ENCODE assay signal across 9 mouse cellular contexts in the genomic region with DNA sequence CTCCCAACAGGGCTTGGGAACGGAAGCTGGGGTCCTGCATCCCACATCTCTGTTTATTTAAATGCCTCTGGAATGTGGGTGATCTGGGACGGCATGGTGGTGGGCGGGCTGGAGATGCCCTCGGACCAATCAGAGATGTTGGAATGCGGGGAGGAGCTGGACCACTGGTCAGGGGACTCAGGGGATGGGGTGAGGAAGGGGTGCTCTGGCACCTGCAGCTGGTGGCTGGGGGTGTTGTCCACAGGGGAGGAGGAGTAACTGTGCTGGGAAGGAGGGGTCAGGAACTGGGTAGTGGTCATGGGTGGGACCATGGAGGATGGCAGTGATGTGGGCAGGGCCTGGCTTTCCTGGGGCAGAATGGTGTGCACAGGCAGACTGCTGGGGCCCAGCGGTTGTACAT. TPM values are rescaled to one million over a fixed set of nuclear protein-coding genes. Genes with fewer than 3 reads are reported as not detected.
DNase-seq lines count a peak whose midpoint lies in the region; ATAC-seq lines count a peak whose summit lies in the region.
"Had no signal": no experiment of that assay in that cellular context is flagged by ENCODE, and none has a peak within 500 bp of the region (broad histone marks: within the 10 kb centered on the region; RNA-seq: fewer than 3 reads in every experiment).

No protein-coding gene starts in this region.

- intact Hi-C loops in heart, postnatal 25 days (cut with DNase I), result no loop called here

- 0 out of 2 replicates have a peak, but pooled peaks have one; percentile 32 for ATAC-seq in hindbrain, embryonic 15.5 days (ENCODE audit: low FRiP score, low read depth)

- no peaks in the 10 kb centered on the region for H3K27me3 ChIP-seq in heart, embryonic 10.5 days (ENCODE audit: insufficient read depth, poor library complexity, severe bottlenecking)
- H3K27me3 ChIP-seq in hindbrain, embryonic 15.5 days, result no peaks in the 10 kb centered on the region

- no peak overlapping the region for H3K9ac ChIP-seq in hindbrain, embryonic 15.5 days

- peaks cover 49% of the 10 kb centered on the region for H3K4me1 ChIP-seq in heart, embryonic 10.5 days
- peaks cover 4% of the 10 kb centered on the region; the same call in 1 of the 2 replicates for H3K4me1 ChIP-seq in hindbrain, embryonic 15.5 days (replicated peaks)

- H3K36me3 ChIP-seq in heart, embryonic 10.5 days, result peaks cover 56% of the 10 kb centered on the region
- 0 out of 2 replicates have a peak, but pooled peaks cover 5% of the 10 kb centered on the region for H3K36me3 ChIP-seq in hindbrain, embryonic 15.5 days

- H3K9me3 ChIP-seq in heart, embryonic 10.5 days, result no peaks in the 10 kb centered on the region
- no peaks in the 10 kb centered on the region for H3K9me3 ChIP-seq in hindbrain, embryonic 15.5 days

- DNase-seq in heart, embryonic 10.5 days (ENCODE audit: low spot score), result no peak
- no peak for DNase-seq in heart, postnatal 25 days (ENCODE audit: low spot score)
- DNase-seq in ES-CJ7 (ENCODE audit: low read depth, low spot score), result peak; percentile 89
- peak; percentile 66 for DNase-seq in lung, postnatal 10 days
- DNase-seq in cerebellum, postnatal 14 days, result no peak
- DNase-seq in cerebellum, adult 18-20 months, result no peak
- DNase-seq in adrenal gland, adult (ENCODE audit: inconsistent age in 2 of 2, low spot score in 1 of 2), result no peak

- 35% methylated on average over 6 of the region's 6 CpGs for WGBS in heart, embryonic 10.5 days
- 39% methylated on average over 6 of the region's 6 CpGs for WGBS in hindbrain, embryonic 15.5 days

- no peak overlapping the region for H3K4me3 ChIP-seq in heart, embryonic 10.5 days
- H3K4me3 ChIP-seq in hindbrain, embryonic 15.5 days, result no peak overlapping the region
- H3K4me3 ChIP-seq: erythroblast, embryonic 14.5 days had no signal

- no peak overlapping the region for H3K4me2 ChIP-seq in hindbrain, embryonic 15.5 days

- peak overlapping the region; percentile 57; the same call in 1 of the 2 replicates for H3K27ac ChIP-seq in heart, embryonic 10.5 days
- H3K27ac ChIP-seq in hindbrain, embryonic 15.5 days (replicated peaks), result 0 out of 2 replicates have a peak overlapping the region, but pooled peaks have one; percentile 35

RNA-seq across cellular contexts. Expression of gene Sec16a, which starts 14.5 kb away (rescaled TPM):
- polyA plus RNA-seq in heart, embryonic 10.5 days (2016; fragmentation: Nextera tagmentation; extraction: Ambion mirVana), result 24.7 and 26.4 TPM in 2 replicates
- 10 to 100 TPM; 34.9 to 38.8 TPM for total RNA-seq in heart, postnatal 25 days (2021)
- 17.5 and 21.6 TPM in 2 replicates for polyA plus RNA-seq in hindbrain, embryonic 15.5 days (2015; fragmentation: Nextera tagmentation; extraction: Ambion mirVana)

RNA-seq across cellular contexts. Expression of gene Inpp5e, which starts 50.5 kb away (rescaled TPM):
- polyA plus RNA-seq in heart, embryonic 10.5 days (2016; fragmentation: Nextera tagmentation; extraction: Ambion mirVana), result 20.5 and 22.7 TPM in 2 replicates
- total RNA-seq in heart, postnatal 25 days (2021), result 10 to 100 TPM; 15.2 to 16.9 TPM
- 25.9 and 26.1 TPM in 2 replicates for polyA plus RNA-seq in hindbrain, embryonic 15.5 days (2015; fragmentation: Nextera tagmentation; extraction: Ambion mirVana)

RNA-seq across cellular contexts. Expression of gene Notch1, which starts 57.0 kb away (rescaled TPM):
- polyA plus RNA-seq in heart, embryonic 10.5 days (2016; fragmentation: Nextera tagmentation; extraction: Ambion mirVana), result 13.2 and 16.6 TPM in 2 replicates
- total RNA-seq in heart, postnatal 25 days (2021), result 10 to 100 TPM; 27.5 to 32.3 TPM
- polyA plus RNA-seq in hindbrain, embryonic 15.5 days (2015; fragmentation: Nextera tagmentation; extraction: Ambion mirVana), result 16.3 and 18.2 TPM in 2 replicates

Comparison
In these comparisons a context has a peak if more than half of its experiments do, and no peak if none do; other contexts are left out.
1. DNase-seq: peak in ES-CJ7 (single experiment) and lung, postnatal 10 days (single experiment); none in heart, embryonic 10.5 days (single experiment), heart, postnatal 25 days (single experiment), cerebellum, postnatal 14 days (0 of 2), cerebellum, adult 18-20 months (0 of 2) and adrenal gland, adult (0 of 2).